Mouse (Mus musculus): ENCODE results near the gene Atg4d.
"Not testable (repeated sequence)": the region's sequence is repeated elsewhere in the genome, so short reads cannot be mapped to it uniquely, and the experiment has no call there.

Gene Atg4d

GRCm38 (mm10) chr9:21241343-21241742 lies 23.8 kb upstream of the Atg4d start:
- DNase-seq (ENCODE audit: low spot score in 2 of 2), result peak; percentile 53 to 79

- no peak for DNase-seq (ENCODE audit: low spot score in 2 of 2)
These were observed 21.2 kb upstream of the Atg4d start for GRCm38 (mm10) chr9:21243826-21244427.

- DNase-seq (ENCODE audit: low spot score in 2 of 2), result no peak
These were observed 20.5 kb upstream of the Atg4d start for GRCm38 (mm10) chr9:21244428-21245112.

GRCm38 (mm10) chr9:21245113-21245487 lies 20.0 kb upstream of the Atg4d start:
- no peak for DNase-seq (ENCODE audit: low spot score in 2 of 2)

- DNase-seq (ENCODE audit: low spot score in 2 of 2), result no peak
These were observed 18.8 kb upstream of the Atg4d start for GRCm38 (mm10) chr9:21246342-21246741.

GRCm38 (mm10) chr9:21248326-21248725 lies 16.8 kb upstream of the Atg4d start, which contains the start of gene S1pr5:
Gene S1pr5 (minus strand): TSS chr9:21248443.
- DNase-seq (ENCODE audit: low spot score in 2 of 2), result no peak

GRCm38 (mm10) chr9:21249629-21250508 lies 15.2 kb upstream of the Atg4d start:
- DNase-seq (ENCODE audit: low spot score in 2 of 2), result no peak

- DNase-seq (ENCODE audit: low spot score in 2 of 2), result no peak
These were observed 14.6 kb upstream of the Atg4d start for GRCm38 (mm10) chr9:21250509-21250908.

GRCm38 (mm10) chr9:21251116-21251735 lies 13.9 kb upstream of the Atg4d start:
- DNase-seq (ENCODE audit: low spot score in 2 of 2), result no peak

GRCm38 (mm10) chr9:21254690-21255089 lies 10.4 kb upstream of the Atg4d start:
- no peak for DNase-seq (ENCODE audit: low spot score in 2 of 2)

GRCm38 (mm10) chr9:21256349-21256748 lies 8.7 kb upstream of the Atg4d start:
- not testable (repeated sequence) for DNase-seq (ENCODE audit: low spot score in 2 of 2)

GRCm38 (mm10) chr9:21260491-21261040 lies 4.5 kb upstream of the Atg4d start:
- no peak for DNase-seq (ENCODE audit: low spot score in 2 of 2)

GRCm38 (mm10) chr9:21261831-21262230 lies 3.3 kb upstream of the Atg4d start:
- DNase-seq (ENCODE audit: low spot score in 2 of 2), result no peak

GRCm38 (mm10) chr9:21264272-21264999 lies 657 bp upstream of the Atg4d start:
- DNase-seq (ENCODE audit: low spot score in 2 of 2), result no peak

GRCm38 (mm10) chr9:21265611-21266010 lies 518 bp downstream of the Atg4d start:
- DNase-seq (ENCODE audit: low spot score in 2 of 2), result no peak

- no peak for DNase-seq (ENCODE audit: low spot score in 2 of 2)
These were observed 1.8 kb downstream of the Atg4d start for GRCm38 (mm10) chr9:21266889-21267288.

GRCm38 (mm10) chr9:21268305-21268704 lies 3.2 kb downstream of the Atg4d start:
- DNase-seq (ENCODE audit: low spot score in 2 of 2), result no peak

- not testable (repeated sequence) for DNase-seq (ENCODE audit: low spot score in 2 of 2)
These were observed 4.5 kb downstream of the Atg4d start for GRCm38 (mm10) chr9:21269590-21269989.

GRCm38 (mm10) chr9:21272391-21272790 lies 7.3 kb downstream of the Atg4d start:
- DNase-seq (ENCODE audit: low spot score in 2 of 2), result no peak

- DNase-seq (ENCODE audit: low spot score in 2 of 2), result no peak
These were observed 8.0 kb downstream of the Atg4d start for GRCm38 (mm10) chr9:21273094-21273493.

Measured in urinary bladder, postnatal 4 days (tissue).